Mouse (Mus musculus): ENCODE results near the gene Nrip1.

Gene Nrip1

DNA sequence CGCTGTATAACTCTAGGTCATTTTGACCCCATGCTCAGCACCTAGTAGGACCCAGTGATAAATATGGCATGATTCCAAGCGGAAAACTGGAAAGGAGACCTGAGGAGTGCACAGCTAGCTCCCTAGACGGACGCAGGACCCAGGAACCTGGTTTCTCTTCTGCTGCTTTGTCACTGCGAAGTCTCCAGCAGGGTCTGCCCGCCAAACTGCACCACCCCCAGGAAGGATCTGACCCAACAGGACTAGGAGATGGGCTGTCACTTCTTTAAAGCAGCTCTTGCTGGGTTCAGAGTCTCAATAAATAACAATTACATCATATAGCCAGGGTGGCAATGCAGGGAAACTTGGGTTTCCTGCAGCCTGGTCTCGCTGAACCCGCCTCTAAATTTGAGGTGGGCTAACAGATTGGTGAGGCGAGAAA lies at the start of gene Nrip1:
Gene Nrip1, minus strand, starts transcription at position 157 of the 421 bp plus-strand sequence.
- WGBS: 0% methylated on average over 9 of the region's 9 CpGs

GRCm38 (mm10) chr16:76422531-76422930 lies 48.9 kb upstream of the Nrip1 start:
- WGBS: 95% methylated on average over 1 of the region's 1 CpGs

GRCm38 (mm10) chr16:76419849-76420248 lies 46.2 kb upstream of the Nrip1 start:
- WGBS: 32% methylated on average over 8 of the region's 8 CpGs

GRCm38 (mm10) chr16:76416477-76416876 lies 42.9 kb upstream of the Nrip1 start:
- WGBS: 99% methylated on average over 2 of the region's 2 CpGs

DNA sequence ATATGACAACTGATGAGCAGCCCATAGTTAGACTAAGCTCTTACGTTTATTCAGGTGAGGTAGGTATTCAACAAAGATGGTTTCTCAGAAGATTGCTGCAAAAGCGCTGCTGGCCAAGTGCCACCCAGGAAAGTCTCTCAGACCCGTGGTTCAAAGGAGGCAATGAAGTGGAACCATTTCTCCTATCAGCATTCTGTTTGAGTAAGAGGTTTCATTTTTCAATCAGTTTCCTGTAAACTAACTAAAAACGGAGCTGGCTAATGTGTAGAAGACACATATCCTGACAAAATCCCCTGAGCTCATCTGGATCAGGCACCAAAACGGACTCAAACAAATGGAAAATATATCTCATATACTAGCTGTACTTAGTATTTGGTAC lies 42.4 kb upstream of the Nrip1 start:
- 79% methylated on average over 5 of the region's 5 CpGs for WGBS

GRCm38 (mm10) chr16:76415407-76416059 lies 41.9 kb upstream of the Nrip1 start:
- 92% methylated on average over 9 of the region's 9 CpGs for WGBS

DNA sequence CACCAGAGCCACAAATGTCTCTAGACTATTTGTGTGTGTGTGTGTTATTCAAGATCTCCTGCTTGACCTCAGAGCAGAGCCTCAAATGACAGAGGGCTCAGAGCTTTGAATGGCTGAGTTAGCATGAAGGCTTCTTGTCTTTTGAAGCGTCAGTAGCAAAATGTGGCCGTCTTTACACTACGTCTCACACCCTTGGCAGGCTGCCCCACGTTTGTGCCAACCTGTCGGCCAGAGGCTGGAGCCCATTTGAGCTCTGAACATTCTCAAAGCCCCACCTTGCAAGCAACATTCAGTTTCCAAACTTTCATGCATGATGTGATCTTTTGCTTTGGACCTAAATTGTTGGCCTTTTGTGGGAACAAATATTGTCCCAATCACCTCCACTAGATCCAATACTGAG lies 40.9 kb upstream of the Nrip1 start:
- WGBS: 54% methylated on average over 5 of the region's 5 CpGs

DNA sequence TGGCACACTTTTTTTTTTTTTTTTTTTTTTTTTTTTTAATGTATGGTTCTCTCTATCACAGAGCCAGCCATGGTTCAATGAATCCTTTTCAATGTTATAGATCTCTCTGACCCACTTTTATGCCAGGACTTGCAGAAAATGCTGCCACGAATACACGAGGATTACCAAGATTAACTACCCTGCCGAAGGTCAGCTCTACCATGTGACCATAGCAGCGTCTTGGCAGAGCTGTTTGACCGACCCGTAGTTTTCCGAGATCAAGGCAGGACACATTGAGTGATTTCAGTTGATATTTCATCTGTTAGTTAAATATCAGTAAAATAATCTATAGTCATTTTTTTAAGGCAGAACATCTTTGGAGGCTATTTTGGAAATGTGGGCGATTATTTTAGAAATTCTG lies 40.0 kb upstream of the Nrip1 start:
- WGBS: 93% methylated on average over 8 of the region's 8 CpGs

- WGBS: 32% methylated on average over 1 of the region's 1 CpGs
Measured at GRCm38 (mm10) chr16:76409355-76409722, 35.7 kb upstream of the Nrip1 start.

- WGBS: 84% methylated on average over 4 of the region's 4 CpGs
Measured at GRCm38 (mm10) chr16:76408696-76409354, 35.2 kb upstream of the Nrip1 start.

GRCm38 (mm10) chr16:76408241-76408640 lies 34.6 kb upstream of the Nrip1 start:
- 92% methylated on average over 8 of the region's 8 CpGs for WGBS

DNA sequence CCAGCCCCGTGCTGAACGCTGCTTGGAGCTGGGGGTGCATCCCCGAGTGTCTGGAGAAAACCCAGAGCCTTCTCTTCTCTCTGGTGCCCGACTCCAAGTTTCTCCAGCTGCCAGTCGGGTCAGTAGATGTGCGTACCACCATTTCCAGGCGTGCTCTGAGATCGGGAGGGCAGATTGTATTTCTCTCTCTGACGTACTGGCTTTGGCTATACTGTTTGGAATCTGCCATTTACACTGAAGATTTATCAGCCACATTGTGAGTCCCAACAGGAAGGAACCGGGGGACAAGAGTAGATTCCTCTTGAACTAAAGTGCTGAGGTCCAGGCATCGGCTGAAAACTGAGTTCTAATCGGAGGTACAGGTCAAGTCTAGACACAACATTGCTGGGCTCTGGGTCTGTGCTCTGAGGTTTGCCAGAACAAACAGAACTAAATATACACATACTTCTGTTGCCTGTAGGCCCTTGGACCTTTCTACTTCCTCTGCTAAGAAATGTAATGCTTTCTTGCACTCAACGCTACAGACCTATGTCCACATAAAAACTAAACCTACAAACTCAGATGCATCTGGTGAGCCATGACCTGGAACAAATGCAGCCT lies 33.8 kb upstream of the Nrip1 start:
- WGBS: 69% methylated on average over 13 of the region's 13 CpGs

- WGBS: 49% methylated on average over 7 of the region's 7 CpGs
Measured at GRCm38 (mm10) chr16:76406897-76407296, 33.3 kb upstream of the Nrip1 start.

- 90% methylated on average over 7 of the region's 7 CpGs for WGBS
Measured at GRCm38 (mm10) chr16:76406319-76406718, 32.7 kb upstream of the Nrip1 start.

- WGBS: 93% methylated on average over 24 of the region's 24 CpGs
Measured at GRCm38 (mm10) chr16:76403305-76403704, 29.7 kb upstream of the Nrip1 start.

- WGBS: 35% methylated on average over 1 of the region's 1 CpGs
Measured at GRCm38 (mm10) chr16:76396512-76396911, 22.9 kb upstream of the Nrip1 start.

DNA sequence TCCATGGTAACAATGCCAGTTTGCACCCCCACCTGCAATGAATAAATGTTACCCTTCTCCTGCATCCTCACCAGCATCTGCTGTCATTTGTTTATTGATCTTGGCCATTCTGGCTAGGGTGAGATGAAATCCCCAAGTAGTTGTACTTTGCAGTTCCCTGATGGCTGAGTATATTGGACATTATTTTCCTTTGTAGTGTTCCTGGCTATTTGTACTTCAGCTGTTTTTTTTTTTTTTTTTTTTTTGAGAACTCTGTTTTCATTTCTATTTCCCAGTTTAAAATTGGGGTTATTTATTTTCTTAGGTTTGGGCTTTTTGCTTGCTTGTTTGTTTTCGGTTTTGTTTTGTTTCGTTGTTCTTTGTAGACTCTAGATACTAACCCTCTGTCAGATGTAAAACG lies 19.6 kb upstream of the Nrip1 start:
- WGBS: 56% methylated on average over 3 of the region's 3 CpGs

GRCm38 (mm10) chr16:76386496-76386895 lies 12.9 kb upstream of the Nrip1 start:
- WGBS: 65% methylated on average over 5 of the region's 5 CpGs

DNA sequence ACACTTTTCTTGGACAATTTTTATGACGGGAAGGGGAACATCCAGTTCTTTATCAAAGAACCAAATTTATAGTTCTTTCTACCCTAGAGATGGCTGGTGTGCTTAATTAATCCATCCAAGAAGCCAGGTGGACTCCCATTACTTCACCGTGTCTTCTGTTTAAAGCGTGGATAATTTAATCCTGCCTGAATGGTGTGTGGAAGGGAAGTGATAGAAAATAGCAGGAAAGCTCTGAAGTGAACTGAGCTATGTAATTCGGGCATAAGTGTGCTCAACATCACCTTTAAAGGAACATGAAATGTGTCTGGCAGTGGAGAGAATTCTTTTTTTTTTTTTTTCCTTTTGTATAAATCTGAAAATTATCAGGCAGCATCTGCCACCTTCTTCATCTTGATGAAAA lies 12.4 kb upstream of the Nrip1 start:
- WGBS: 70% methylated on average over 4 of the region's 4 CpGs

GRCm38 (mm10) chr16:76377211-76377610 lies 3.6 kb upstream of the Nrip1 start:
- WGBS: 96% methylated on average over 3 of the region's 3 CpGs

GRCm38 (mm10) chr16:76376661-76377060 lies 3.0 kb upstream of the Nrip1 start:
- WGBS: 96% methylated on average over 8 of the region's 8 CpGs

- under 1% methylated on average over 68 of the region's 70 CpGs for WGBS
Measured at GRCm38 (mm10) chr16:76372941-76373561, 576 bp downstream of the Nrip1 start.

All from cerebral cortex, adult 2 months (tissue).